Mouse (Mus musculus) urinary bladder, postnatal 10 days (tissue): ENCODE measurements around the gene Gdpd5.
"Not testable (repeated sequence)": the region's sequence is repeated elsewhere in the genome, so short reads cannot be mapped to it uniquely, and the experiment has no call there.

ENCODE experiments used
- DNase-seq: peaks from one replicate; pipeline ENCODE4 v3.0.0; 2022; ENCODE audit warnings: low spot score

Gene Gdpd5

GRCm38 (mm10) chr7:99366716-99367115, 14.5 kb upstream of the Gdpd5 start:
- DNase-seq = no peak

- not testable (repeated sequence) for DNase-seq
Measured at GRCm38 (mm10) chr7:99374325-99374724, 6.9 kb upstream of the Gdpd5 start.

GRCm38 (mm10) chr7:99375455-99375854, 5.8 kb upstream of the Gdpd5 start:
- no peak for DNase-seq

- no peak for DNase-seq
Measured at GRCm38 (mm10) chr7:99378870-99379269, 2.3 kb upstream of the Gdpd5 start.

- no peak for DNase-seq
Measured at GRCm38 (mm10) chr7:99380491-99381213, 562 bp upstream of the Gdpd5 start.

- no peak for DNase-seq
Measured at GRCm38 (mm10) chr7:99382088-99383000, 1.1 kb downstream of the Gdpd5 start.

GRCm38 (mm10) chr7:99383246-99383645, 2.0 kb downstream of the Gdpd5 start:
- DNase-seq = no peak

GRCm38 (mm10) chr7:99384101-99384611, 2.9 kb downstream of the Gdpd5 start:
- no peak for DNase-seq

GRCm38 (mm10) chr7:99386030-99386429, 4.8 kb downstream of the Gdpd5 start:
- DNase-seq = no peak

- no peak for DNase-seq
Measured at GRCm38 (mm10) chr7:99386811-99387210, 5.6 kb downstream of the Gdpd5 start.

- DNase-seq = no peak
Measured at GRCm38 (mm10) chr7:99387356-99387755, 6.1 kb downstream of the Gdpd5 start.

GRCm38 (mm10) chr7:99390559-99390958, 9.3 kb downstream of the Gdpd5 start:
- DNase-seq = no peak

- no peak for DNase-seq
Measured at GRCm38 (mm10) chr7:99392696-99393095, 11.5 kb downstream of the Gdpd5 start.

- DNase-seq = no peak
Measured at GRCm38 (mm10) chr7:99393711-99394325, 12.6 kb downstream of the Gdpd5 start.

GRCm38 (mm10) chr7:99395385-99395784, 14.2 kb downstream of the Gdpd5 start:
- no peak for DNase-seq

- DNase-seq = no peak
Measured at GRCm38 (mm10) chr7:99395908-99396616, 14.8 kb downstream of the Gdpd5 start.

GRCm38 (mm10) chr7:99396994-99397659, 15.9 kb downstream of the Gdpd5 start:
- DNase-seq = no peak

- no peak for DNase-seq
Measured at GRCm38 (mm10) chr7:99401373-99401772, 20.2 kb downstream of the Gdpd5 start.

GRCm38 (mm10) chr7:99402477-99402876, 21.3 kb downstream of the Gdpd5 start:
- DNase-seq = no peak

GRCm38 (mm10) chr7:99403254-99403653, 22.0 kb downstream of the Gdpd5 start:
- DNase-seq = no peak

GRCm38 (mm10) chr7:99404031-99404735, 23.0 kb downstream of the Gdpd5 start:
- no peak for DNase-seq
